8 mouse cellular contexts compared by ENCODE assay signal in genomic region chr6:72215582-72215981, GRCm38 (mm10). TPM values are rescaled to one million over a fixed set of nuclear protein-coding genes. Genes with fewer than 3 reads are reported as not detected.
DNase-seq lines count a peak whose midpoint lies in the region; ATAC-seq and TF ChIP-seq lines count a peak whose summit lies in the region.

No protein-coding gene starts in this region.

- no peaks in the 10 kb centered on the region for H3K27me3 ChIP-seq in kidney, embryonic 14.5 days (ENCODE audit: control insufficient read depth, insufficient read depth, low read length)
- peaks cover 79% of the 10 kb centered on the region for H3K27me3 ChIP-seq in forebrain, embryonic 10.5 days (ENCODE audit: poor library complexity, severe bottlenecking)
- H3K27me3 ChIP-seq in hindbrain, embryonic 14.5 days (ENCODE audit: control insufficient read depth, insufficient read depth, low read length) = 0 out of 2 replicates have a peak, but pooled peaks cover 3% of the 10 kb centered on the region
- H3K27me3 ChIP-seq in myocyte (ENCODE audit: control insufficient read depth, insufficient read depth, insufficient read length) = no peaks in the 10 kb centered on the region

- no peak for TF ChIP-seq POLR2A in myocyte (IDR thresholded peaks at IDR 0.05; ENCODE audit: insufficient read length, low read depth)

- H3K4me1 ChIP-seq in kidney, embryonic 14.5 days (ENCODE audit: control insufficient read depth, insufficient read depth, low read length) = peaks cover 62% of the 10 kb centered on the region
- peaks cover 91% of the 10 kb centered on the region for H3K4me1 ChIP-seq in forebrain, embryonic 10.5 days
- H3K4me1 ChIP-seq in hindbrain, embryonic 14.5 days (replicated peaks; ENCODE audit: control insufficient read depth, insufficient read depth, low read length) = peaks cover 55% of the 10 kb centered on the region

- no peaks in the 10 kb centered on the region for H3K79me2 ChIP-seq in myocyte (ENCODE audit: control insufficient read depth, insufficient read depth)

- no peaks in the 10 kb centered on the region for H3K9me3 ChIP-seq in kidney, embryonic 14.5 days (ENCODE audit: control insufficient read depth, low read length)
- H3K9me3 ChIP-seq in forebrain, embryonic 10.5 days = no peaks in the 10 kb centered on the region
- H3K9me3 ChIP-seq in hindbrain, embryonic 14.5 days (ENCODE audit: control insufficient read depth, low read length) = no peaks in the 10 kb centered on the region

- peak overlapping the region; percentile 38; the same call in 1 of the 2 replicates for H3K9ac ChIP-seq in kidney, embryonic 14.5 days (ENCODE audit: low read depth, low read length)
- no peak overlapping the region for H3K9ac ChIP-seq in hindbrain, embryonic 14.5 days

- H3K36me3 ChIP-seq in kidney, embryonic 14.5 days (ENCODE audit: control insufficient read depth, insufficient read depth, low read length) = no peaks in the 10 kb centered on the region
- 0 out of 2 replicates have a peak, but pooled peaks cover 2% of the 10 kb centered on the region for H3K36me3 ChIP-seq in forebrain, embryonic 10.5 days (replicated peaks)
- no peaks in the 10 kb centered on the region for H3K36me3 ChIP-seq in hindbrain, embryonic 14.5 days (replicated peaks; ENCODE audit: control insufficient read depth, insufficient read depth)
- H3K36me3 ChIP-seq in myocyte (ENCODE audit: control insufficient read depth, insufficient read depth) = no peaks in the 10 kb centered on the region

- no peak overlapping the region for H3K4me3 ChIP-seq in kidney, embryonic 14.5 days (ENCODE audit: low read length)
- H3K4me3 ChIP-seq in forebrain, embryonic 10.5 days = no peak overlapping the region
- H3K4me3 ChIP-seq in hindbrain, embryonic 14.5 days (replicated peaks; ENCODE audit: low read length) = no peak overlapping the region
- H3K4me3 ChIP-seq in myocyte = no peak overlapping the region

- ATAC-seq in kidney, embryonic 14.5 days (ENCODE audit: low FRiP score, low TSS enrichment) = no peak
- no peak for ATAC-seq in hindbrain, embryonic 14.5 days (ENCODE audit: low FRiP score)

- H3K4me2 ChIP-seq in kidney, embryonic 14.5 days (replicated peaks; ENCODE audit: low read depth, low read length) = 0 out of 2 replicates have a peak overlapping the region, but pooled peaks have one; percentile 10
- H3K4me2 ChIP-seq in hindbrain, embryonic 14.5 days (replicated peaks) = 0 out of 2 replicates have a peak overlapping the region, but pooled peaks have one; percentile 48
- peak overlapping the region; percentile 78 for H3K4me2 ChIP-seq in myocyte (ENCODE audit: low read depth)

- no peak overlapping the region for H3ac ChIP-seq in myocyte (ENCODE audit: control insufficient read depth, insufficient read length)

- H3K27ac ChIP-seq in kidney, embryonic 14.5 days (ENCODE audit: low read depth, low read length) = peak overlapping the region; percentile 85
- peak overlapping the region; percentile 89 for H3K27ac ChIP-seq in forebrain, embryonic 10.5 days
- peak overlapping the region; percentile 81 for H3K27ac ChIP-seq in hindbrain, embryonic 14.5 days

- WGBS in kidney, embryonic 14.5 days = 48% methylated on average over 5 of the region's 6 CpGs
- 60% methylated on average over 6 of the region's 6 CpGs for WGBS in forebrain, embryonic 10.5 days
- 20% methylated on average over 6 of the region's 6 CpGs for whole genome bisulfite sequencing in hindbrain, embryonic 14.5 days

- DNase-seq in kidney, postnatal 14 days = no peak
- no peak for DNase-seq in forebrain, embryonic 10.5 days (ENCODE audit: extremely low spot score, low spot score)
- DNase-seq in hindbrain, embryonic 14.5 days (ENCODE audit: low spot score) = no peak
- no peak for DNase-seq in testis, postnatal 10 days (ENCODE audit: low spot score)
- DNase-seq in c-Kit-positive CD71-positive TER-119-positive erythroid progenitor cells, embryonic 14.5 days (ENCODE audit: low spot score) = no peak
- no peak for DNase-seq in ovary, postnatal 14 days (ENCODE audit: low spot score)

TF ChIP-seq in myocyte, 11 proteins besides CTCF, POLR2A, EP300 and RAD21:
- TF ChIP-seq MYOG (IDR thresholded peaks at IDR 0.05; ENCODE audit: control insufficient read depth in 1 of 3, insufficient read depth in 1 of 3, insufficient read length in 2 of 3, low read depth in 2 of 3) (peak in 1 of 3 experiments; percentile 14), TCF3 (IDR thresholded peaks at IDR 0.05; ENCODE audit: insufficient read length, low read depth) (no peak)
TF ChIP-seq in myocyte: peak in this region for 1.

RNA-seq across cellular contexts. Expression of gene Atoh8, which starts 19.8 kb away (rescaled TPM):
- 13.3 and 14.2 TPM in 2 replicates for polyA plus RNA-seq in kidney, embryonic 14.5 days (2014; fragmentation: Nextera tagmentation; extraction: Ambion mirVana)
- 11.2 and 11.5 TPM in 2 replicates for polyA plus RNA-seq in forebrain, embryonic 10.5 days (2016; fragmentation: Nextera tagmentation; extraction: Ambion mirVana)
- polyA plus RNA-seq in hindbrain, embryonic 14.5 days (2014; fragmentation: Nextera tagmentation; extraction: Ambion mirVana) = 3.0 and 3.3 TPM in 2 replicates
- polyA plus RNA-seq in myocyte (2012; fragmentation: generic; extraction: Trizol) = 2.1 TPM

Comparison
In these comparisons a context has a peak if more than half of its experiments do, and no peak if none do; other contexts are left out.
1. H3K4me2 ChIP-seq: peak in every context shown above with its lines; median percentile 78 in myocyte; 48 in hindbrain, embryonic 14.5 days; 10 in kidney, embryonic 14.5 days.